Mouse (Mus musculus) T-helper 17 cell (primary cell): ENCODE results near the gene Cd248.

Experiments used
- in situ Hi-C, 2 experiments: fragments of 300-600 bp; cut with MboI, MseI; formaldehyde crosslinking; loops; 1 replicate in 1 of 2; 2 replicates in 1 of 2; pipeline ENCODE4 v1.15.1; 2025; ENCODE audit warnings: high pct_unique_total_duplicates in 2 of 2

Gene Cd248

DNA sequence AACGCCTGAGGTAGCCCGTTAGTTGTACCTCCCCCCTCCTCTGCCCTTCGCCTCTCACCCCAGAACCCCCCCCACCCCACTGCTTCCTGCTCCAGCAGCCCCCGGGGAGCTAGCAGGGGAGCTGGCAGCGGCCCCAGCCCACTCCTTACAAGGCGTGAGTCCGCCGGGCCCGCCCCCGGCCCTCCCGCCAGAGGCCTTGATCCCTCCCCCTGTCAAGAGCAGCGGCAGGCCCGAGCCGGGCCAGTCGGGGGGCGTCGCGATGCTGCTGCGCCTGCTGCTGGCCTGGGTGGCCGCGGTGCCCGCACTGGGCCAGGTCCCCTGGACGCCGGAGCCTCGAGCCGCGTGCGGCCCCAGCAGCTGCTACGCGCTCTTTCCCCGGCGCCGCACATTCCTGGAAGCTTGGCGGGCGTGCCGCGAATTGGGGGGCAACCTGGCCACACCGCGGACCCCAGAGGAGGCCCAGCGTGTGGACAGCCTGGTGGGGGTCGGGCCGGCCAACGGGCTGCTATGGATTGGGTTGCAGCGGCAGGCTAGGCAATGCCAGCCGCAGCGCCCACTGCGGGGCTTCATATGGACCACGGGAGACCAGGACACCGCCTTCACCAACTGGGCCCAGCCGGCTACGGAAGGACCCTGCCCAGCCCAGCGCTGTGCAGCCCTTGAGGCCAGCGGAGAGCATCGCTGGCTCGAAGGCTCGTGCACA lies at the start of gene Cd248:
Cd248 (plus strand) TSS at position 212 of the 703 bp plus-strand sequence.
- in situ Hi-C loops, result no loop called here

DNA sequence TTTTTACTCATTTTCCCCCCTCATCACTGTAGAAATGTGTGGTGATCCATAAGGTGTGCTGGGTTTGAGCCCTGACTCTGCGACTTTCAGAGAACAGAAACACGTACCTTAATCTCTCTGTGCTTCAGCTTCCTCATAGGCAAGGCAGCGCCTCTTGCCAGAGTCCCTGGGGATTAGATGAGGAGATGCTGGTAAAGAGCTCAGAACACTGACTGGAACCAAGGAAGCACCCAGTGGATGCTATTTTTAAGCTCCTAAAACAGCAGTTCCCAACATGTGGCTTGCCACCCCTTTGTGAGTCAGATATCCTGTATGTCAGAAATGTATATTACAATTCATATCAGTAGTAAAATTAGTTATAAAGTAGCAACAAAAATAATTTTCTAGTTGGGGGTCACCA lies 49.7 kb upstream of the Cd248 start:
- in situ Hi-C loops, result no loop called here

DNA sequence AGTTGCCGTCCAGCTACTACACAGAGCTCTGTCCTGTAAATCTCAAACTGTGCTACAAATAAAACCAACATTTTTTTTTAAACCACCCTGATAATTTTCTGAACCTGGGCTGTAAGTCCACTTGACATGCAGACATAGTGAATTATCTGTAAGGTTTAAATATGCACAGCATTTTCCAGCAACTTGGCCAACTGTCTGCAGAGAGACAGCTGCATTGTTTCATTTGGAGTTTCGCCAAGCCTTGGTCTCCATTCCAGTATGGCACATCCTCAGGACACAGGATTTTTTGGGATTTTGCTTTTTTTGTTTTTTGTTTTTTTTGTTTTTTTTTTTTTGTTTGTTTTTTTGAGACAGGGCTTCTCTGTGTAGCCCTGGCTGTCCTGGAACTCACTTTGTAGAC lies 46.5 kb upstream of the Cd248 start:
- in situ Hi-C loops, result loop anchor here in 1 of 2 experiments (10.0 kb wide), 1 partner anchor 1803 kb away; no protein-coding TSS in a partner anchor

GRCm38 (mm10) chr19:5023621-5024479 lies 44.0 kb upstream of the Cd248 start, which contains the start of gene Slc29a2:
TSS of gene Slc29a2 (plus strand) at chr19:5023860.
- in situ Hi-C loops, result loop anchor here in 1 of 2 experiments (10.0 kb wide), 1 partner anchor 1801 kb away; no protein-coding TSS in a partner anchor

DNA sequence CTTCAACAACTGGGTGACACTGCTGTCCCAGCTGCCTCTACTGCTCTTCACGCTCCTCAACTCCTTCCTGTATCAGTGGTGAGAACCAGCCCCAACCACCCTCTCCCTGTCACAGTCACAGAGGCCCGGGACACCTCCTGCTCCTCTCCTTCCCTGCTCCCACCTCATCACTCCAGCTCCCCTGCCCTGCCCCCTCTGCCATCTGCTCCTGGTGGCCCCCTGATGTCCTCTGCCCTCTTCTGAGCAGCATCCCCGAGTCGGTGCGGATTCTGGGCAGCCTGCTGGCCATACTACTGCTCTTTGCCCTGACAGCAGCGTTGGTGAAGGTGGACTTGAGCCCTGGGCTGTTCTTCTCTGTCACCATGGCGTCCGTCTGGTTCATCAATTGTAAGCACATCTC lies 41.8 kb upstream of the Cd248 start:
- in situ Hi-C loops, result loop anchor here in 1 of 2 experiments (10.0 kb wide), 1 partner anchor 1799 kb away; no protein-coding TSS in a partner anchor

DNA sequence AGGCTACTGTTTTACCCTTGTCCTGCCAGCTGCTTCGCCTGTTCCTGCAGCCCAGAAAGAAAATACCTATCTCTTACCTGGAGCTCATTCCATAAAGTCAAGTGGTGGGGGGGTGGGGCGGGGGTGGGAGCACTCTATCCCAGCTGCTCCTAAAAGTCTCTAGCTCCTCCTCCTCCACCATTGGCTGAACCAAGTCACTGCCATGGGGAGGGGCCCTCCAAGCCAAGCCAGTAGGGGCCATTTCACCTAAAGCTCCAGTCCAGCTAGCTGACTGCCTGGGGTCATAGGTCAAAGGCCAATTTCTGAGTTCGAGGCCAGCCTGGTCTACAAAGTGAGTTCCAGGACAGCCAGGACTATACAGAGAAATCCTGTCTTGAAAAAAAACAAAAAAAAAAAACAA lies 35.2 kb upstream of the Cd248 start:
- in situ Hi-C loops, result no loop called here

- in situ Hi-C loops, result no loop called here
Measured at GRCm38 (mm10) chr19:5036577-5036976, 31.3 kb upstream of the Cd248 start.

GRCm38 (mm10) chr19:5037678-5038571 lies 30.0 kb upstream of the Cd248 start:
- in situ Hi-C loops, result no loop called here

- in situ Hi-C loops, result no loop called here
Measured at GRCm38 (mm10) chr19:5038709-5039156, 29.1 kb upstream of the Cd248 start, which contains the start of the genes B4gat1 and AC124502.3. TSS of gene B4gat1 (plus strand) at chr19:5038826. TSS of gene AC124502.3 (plus strand) at chr19:5038891.

- in situ Hi-C loops, result no loop called here
Measured at GRCm38 (mm10) chr19:5039301-5040114, 28.4 kb upstream of the Cd248 start.

DNA sequence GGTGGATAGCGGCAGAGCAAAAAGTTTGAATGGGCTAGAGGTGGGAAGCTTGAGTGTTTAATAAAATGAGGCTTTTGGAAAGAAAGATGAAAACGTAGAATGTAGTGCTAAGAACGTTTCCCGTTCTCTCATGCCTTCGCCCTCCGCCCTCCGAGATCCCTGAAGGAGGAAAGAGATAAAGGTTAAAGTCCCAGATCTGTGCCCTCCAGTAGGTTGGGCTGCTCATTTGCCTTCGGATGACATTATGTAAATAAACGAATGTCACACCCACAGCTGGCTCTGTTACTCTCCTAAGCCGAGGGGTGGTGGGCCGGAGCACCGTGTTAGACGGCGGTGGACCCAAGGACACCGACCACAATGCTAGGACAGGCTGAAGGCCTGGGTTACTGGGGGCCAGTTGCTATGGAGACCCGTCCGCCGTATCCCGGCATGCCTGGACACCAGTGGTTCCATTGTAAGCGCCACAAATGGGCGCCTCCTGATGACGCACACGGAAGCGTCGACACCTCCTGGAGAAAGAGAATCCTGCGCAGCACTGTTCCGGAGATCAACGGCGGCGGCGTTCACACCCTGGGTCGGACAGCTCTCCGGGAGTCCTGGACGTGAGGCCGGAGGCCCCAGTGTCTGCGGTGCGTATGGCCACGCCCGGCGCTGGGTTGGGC lies 26.9 kb upstream of the Cd248 start, which contains the start of gene Brms1:
Brms1 (plus strand) TSS at position 493 of the 662 bp plus-strand sequence.
- in situ Hi-C loops, result no loop called here

- in situ Hi-C loops, result no loop called here
Measured at GRCm38 (mm10) chr19:5041588-5041987, 26.3 kb upstream of the Cd248 start.

- in situ Hi-C loops, result no loop called here
Measured at GRCm38 (mm10) chr19:5045531-5045930, 22.3 kb upstream of the Cd248 start.

DNA sequence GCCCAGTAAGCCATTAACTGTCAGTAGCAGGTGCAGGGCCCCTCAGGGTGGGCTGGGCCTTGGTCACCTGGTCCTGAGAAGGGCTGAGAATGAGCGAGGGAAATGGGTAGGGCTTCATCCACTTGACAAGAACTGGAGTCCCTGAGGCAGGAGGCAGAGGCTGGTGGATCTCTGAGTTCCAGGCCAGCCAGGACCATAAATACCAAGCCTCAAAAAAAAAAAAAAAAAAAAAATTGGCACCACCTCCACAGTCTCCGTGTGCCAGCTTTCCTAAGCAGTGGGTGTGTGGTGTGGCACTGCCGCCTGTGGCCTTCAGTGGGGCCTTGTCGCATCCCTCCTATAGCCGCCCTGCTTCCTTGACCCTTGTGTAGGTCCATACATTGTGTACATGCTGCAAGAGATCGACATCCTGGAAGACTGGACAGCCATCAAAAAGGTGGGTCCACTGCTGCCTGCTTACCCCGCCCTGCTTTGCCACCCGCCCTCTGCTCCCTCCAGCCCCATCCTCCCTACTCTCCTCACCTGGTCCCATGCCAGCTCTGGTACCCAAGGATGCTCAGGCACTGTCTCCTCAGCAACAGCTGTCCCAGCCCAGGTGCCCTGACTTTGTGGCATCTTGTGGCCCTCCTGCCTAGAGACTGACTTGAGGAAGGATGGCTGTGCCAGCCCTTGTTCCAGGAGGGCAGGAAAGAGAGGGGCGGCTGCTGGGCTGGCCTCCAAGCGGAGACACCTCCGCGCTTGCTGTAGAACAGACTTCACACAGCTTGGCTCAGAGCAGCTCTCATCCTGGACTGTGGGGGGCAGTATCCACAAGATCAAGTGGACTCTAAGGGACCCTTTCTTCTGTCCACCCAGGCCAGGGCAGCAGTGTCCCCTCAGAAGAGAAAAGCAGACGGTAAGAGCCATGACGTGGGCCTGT lies 19.5 kb upstream of the Cd248 start:
- in situ Hi-C loops, result no loop called here

DNA sequence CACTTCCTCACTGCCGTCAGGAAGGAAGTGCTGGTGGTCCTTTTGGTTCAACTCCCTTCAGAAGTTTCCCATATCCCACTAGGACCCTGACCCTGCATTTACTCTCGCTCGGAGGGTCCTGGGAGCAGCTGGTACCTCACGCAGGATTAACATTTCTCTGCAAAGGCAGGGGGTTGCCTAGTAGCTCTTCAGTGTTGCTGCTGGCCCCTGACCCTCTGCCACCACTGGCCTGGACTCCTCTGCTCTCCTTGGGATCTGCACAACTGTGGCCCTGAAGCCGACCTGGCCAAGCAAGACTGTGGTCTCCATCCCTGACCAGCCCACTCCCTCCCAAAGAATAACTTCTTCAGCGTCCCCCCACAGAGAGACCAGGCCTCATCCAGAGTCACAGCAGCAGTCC lies 18.6 kb upstream of the Cd248 start:
- in situ Hi-C loops, result no loop called here

DNA sequence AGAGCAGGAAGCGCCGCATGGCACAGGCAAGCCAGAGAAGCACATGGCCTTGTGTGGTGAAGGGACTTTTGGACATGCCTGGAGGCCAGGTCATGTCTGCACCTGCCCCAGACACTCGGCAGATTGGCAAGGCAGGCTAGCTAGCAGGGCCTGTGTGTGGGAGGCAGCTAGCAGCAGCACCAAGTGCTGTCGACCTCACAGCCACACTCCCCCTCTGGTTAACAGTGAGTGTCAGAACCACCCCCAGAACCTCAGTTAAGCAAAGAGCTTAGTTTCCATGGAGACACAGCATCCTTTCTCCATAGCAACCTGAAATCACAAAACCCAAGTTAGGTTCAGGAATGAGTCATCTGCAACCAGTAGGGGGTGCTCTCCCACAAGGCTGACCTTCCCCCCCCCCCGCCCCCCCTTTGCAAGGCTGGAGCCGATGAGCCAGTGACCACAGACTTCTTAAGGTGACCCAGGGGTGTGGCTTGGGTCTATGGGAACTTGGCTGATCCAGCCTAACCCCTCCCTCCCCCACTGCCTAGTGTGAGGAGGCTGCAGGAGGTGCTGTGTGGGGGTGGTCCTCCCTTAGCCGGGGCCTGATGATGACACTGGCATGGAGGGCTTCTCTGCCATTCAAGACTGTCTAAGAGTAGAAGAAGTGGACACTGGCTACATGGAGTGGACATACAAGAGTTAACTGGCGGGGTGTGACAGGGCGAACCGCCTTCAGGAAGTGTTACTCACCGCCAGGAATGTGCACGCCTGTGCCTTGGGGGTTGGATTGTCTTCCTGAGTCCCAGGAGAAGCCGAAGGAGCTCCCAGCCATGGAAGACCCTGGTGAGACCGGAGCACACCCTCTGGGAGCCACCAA lies 17.6 kb upstream of the Cd248 start, which contains the start of gene Rin1:
Rin1 (plus strand) TSS at position 435 of the 859 bp plus-strand sequence.
- in situ Hi-C loops, result no loop called here

DNA sequence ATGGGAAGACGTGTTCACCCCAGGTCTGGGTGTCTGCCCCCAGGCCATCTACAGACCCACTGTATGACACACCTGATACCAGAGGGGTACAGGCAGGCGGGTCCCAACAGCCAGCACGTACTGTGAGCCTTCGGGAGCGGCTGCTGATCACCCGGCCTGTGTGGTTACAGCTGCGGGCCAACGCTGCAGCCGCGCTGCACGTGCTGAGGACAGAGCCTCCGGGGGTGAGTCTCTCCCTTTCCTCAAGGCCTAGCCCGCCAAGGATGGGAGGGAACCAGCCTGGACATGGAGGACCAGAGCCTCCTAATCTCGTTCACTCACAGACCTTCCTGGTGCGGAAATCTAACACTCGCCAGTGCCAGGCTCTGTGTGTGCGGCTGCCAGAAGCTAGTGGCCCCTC lies 16.8 kb upstream of the Cd248 start:
- in situ Hi-C loops, result no loop called here

DNA sequence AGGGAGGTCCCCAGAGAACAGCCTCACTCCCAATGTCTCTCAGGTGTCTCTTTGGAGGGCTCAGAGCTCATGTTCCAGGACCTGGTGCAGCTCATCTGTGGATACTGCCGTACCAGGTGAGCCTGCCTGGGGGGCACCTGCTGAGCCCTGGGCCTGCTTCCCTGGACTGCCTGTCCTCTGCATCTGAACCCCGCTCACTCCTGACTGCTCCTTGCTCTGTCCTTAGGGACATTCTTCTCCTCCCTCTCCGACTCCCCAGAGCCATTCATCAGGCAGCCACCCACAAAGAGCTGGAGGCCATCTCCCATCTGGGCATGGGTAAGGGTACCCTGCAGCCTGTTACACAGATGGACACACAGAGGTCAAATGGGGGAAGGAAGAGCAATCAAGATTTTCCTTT lies 16.4 kb upstream of the Cd248 start:
- in situ Hi-C loops, result no loop called here
